Comparison of ENCODE assay signal across 8 mouse cellular contexts in genomic region chr9:84253022-84253991, GRCm38 (mm10).
DNase-seq lines count a peak whose midpoint lies in the region; ATAC-seq and TF ChIP-seq lines count a peak whose summit lies in the region.

No protein-coding gene starts in this region.

- H3K9me3 ChIP-seq in hindbrain, embryonic 12.5 days (replicated peaks) = no peaks in the 10 kb centered on the region

- H3K27ac ChIP-seq in heart, adult 2 months = no peak overlapping the region
- no peak overlapping the region for H3K27ac ChIP-seq in hindbrain, embryonic 12.5 days

- H3K27me3 ChIP-seq in heart, adult 2 months (ENCODE audit: control insufficient read depth, insufficient read depth, low read length) = no peaks in the 10 kb centered on the region
- H3K27me3 ChIP-seq in hindbrain, embryonic 12.5 days = no peaks in the 10 kb centered on the region

- H3K4me2 ChIP-seq in hindbrain, embryonic 12.5 days (replicated peaks) = no peak overlapping the region

- no peak overlapping the region for H3K9ac ChIP-seq in heart, adult 2 months (ENCODE audit: low read depth, low read length)
- H3K9ac ChIP-seq in hindbrain, embryonic 12.5 days = no peak overlapping the region

- peak; percentile 17 to 25 for DNase-seq in heart, adult 2 months
- no peak for DNase-seq in heart, adult 8-10 months (ENCODE audit: low spot score)
- DNase-seq in WW6 (ENCODE audit: low read depth, low spot score) = peak; percentile 52
- peak; percentile 72 for DNase-seq in embryo, embryonic 10.5 days (ENCODE audit: low spot score)
- peak; percentile 16 to 17 for DNase-seq in layer of hippocampus, postnatal 14 days (ENCODE audit: low spot score in 2 of 2)
- peak; percentile 40 for DNase-seq in right cerebral cortex, postnatal 14 days

- TF ChIP-seq POLR2A in heart, adult 2 months (IDR thresholded peaks at IDR 0.05; ENCODE audit: insufficient read depth, low read depth, low read length) = no peak

- H3K36me3 ChIP-seq in heart, adult 2 months (ENCODE audit: control insufficient read depth, insufficient read depth, low read length) = no peaks in the 10 kb centered on the region
- H3K36me3 ChIP-seq in hindbrain, embryonic 12.5 days = no peaks in the 10 kb centered on the region

- intact Hi-C loops in heart, adult 2 months (cut with DNase I) = loop anchor here (5.0 kb wide), 1 partner anchor 1074 kb away; the partner anchor contains the start of gene Tent5a

- TF ChIP-seq EP300 in heart, adult 2 months (IDR thresholded peaks at IDR 0.05; ENCODE audit: insufficient read depth, low read depth, low read length) = no peak

- 22% methylated on average over 7 of the region's 7 CpGs for WGBS in heart, adult 2 months
- WGBS in hindbrain, embryonic 12.5 days = 10% methylated on average over 7 of the region's 7 CpGs

- no peaks in the 10 kb centered on the region for H3K4me1 ChIP-seq in heart, adult 2 months (ENCODE audit: control insufficient read depth, insufficient read depth, low read length)
- H3K4me1 ChIP-seq in hindbrain, embryonic 12.5 days = peaks cover 6% of the 10 kb centered on the region; the same call in 1 of the 2 replicates

- TF ChIP-seq CTCF in heart, adult 2 months (IDR thresholded peaks at IDR 0.05) = peak; percentile 63

- no peaks in the 10 kb centered on the region for H3K79me2 ChIP-seq in heart, adult 2 months (replicated peaks; ENCODE audit: control insufficient read depth, insufficient read depth, low read length)

- no peak overlapping the region for H3K4me3 ChIP-seq in heart, adult 2 months
- H3K4me3 ChIP-seq in hindbrain, embryonic 12.5 days = no peak overlapping the region

- peak; percentile 87 for ATAC-seq in hindbrain, embryonic 12.5 days (ENCODE audit: low FRiP score)
- ATAC-seq in megakaryocyte progenitor cell, adult 5-6 weeks (replicated peaks; ENCODE audit: poor library complexity) = peak; percentile 98
